In the genomic region with DNA sequence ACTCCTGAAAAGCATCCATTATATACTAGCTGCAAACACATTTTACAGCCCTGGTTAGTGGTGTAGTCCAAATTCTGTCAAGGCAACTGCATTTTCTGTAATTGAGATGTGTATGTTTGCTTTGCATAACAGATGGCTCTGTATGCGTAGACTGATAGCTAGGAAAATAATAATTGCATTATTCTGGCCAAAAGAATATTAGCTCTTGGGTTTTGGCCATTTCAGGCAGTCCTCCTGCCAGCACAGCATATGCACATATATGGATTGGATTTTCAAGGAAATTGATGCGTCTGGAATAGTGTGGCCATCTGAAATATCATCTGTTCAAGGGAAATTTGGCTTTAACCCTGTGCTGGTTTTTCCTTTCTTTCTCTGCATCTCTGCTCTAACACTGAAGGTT, we compare ENCODE assay signal across 18 mouse cellular contexts.
DNase-seq lines count a peak whose midpoint lies in the region; ATAC-seq lines count a peak whose summit lies in the region.
"Had no signal": no experiment of that assay in that cellular context is flagged by ENCODE, and none has a peak within 500 bp of the region (broad histone marks: within the 10 kb centered on the region; RNA-seq: fewer than 3 reads in every experiment).

No protein-coding gene starts in this region.

- peak; percentile 75 for DNase-seq in embryonic facial prominence, embryonic 14.5 days (ENCODE audit: low spot score)
- no peak for DNase-seq in embryonic facial prominence, embryonic 10.5 days (ENCODE audit: low spot score)
- peak; percentile 25 for DNase-seq in intestine, embryonic 14.5 days (ENCODE audit: low spot score)
- DNase-seq in lung, postnatal 10 days = no peak
- DNase-seq in kidney, postnatal 10 days = no peak
- DNase-seq: adrenal gland, postnatal 36 days; cerebellum, adult 11-12 months; heart, postnatal 36 days; kidney, adult 9 months; lung, postnatal 4 days; midbrain, embryonic 14.5 days; thymus, adult 18-20 months had no signal

- peaks cover 25% of the 10 kb centered on the region for H3K4me1 ChIP-seq in embryonic facial prominence, embryonic 14.5 days (ENCODE audit: control insufficient read depth, insufficient read depth, low read length)
- peaks cover 25% of the 10 kb centered on the region for H3K4me1 ChIP-seq in embryonic facial prominence, embryonic 10.5 days
- H3K4me1 ChIP-seq in intestine, embryonic 14.5 days (replicated peaks; ENCODE audit: control insufficient read depth, insufficient read depth, low read length) = peaks cover 4% of the 10 kb centered on the region; the same call in 1 of the 2 replicates
- H3K4me1 ChIP-seq in intestine, embryonic 16.5 days (ENCODE audit: control insufficient read depth, insufficient read depth, low read length) = no peaks in the 10 kb centered on the region; the same call in 1 of the 2 replicates
- peaks cover 2% of the 10 kb centered on the region; the same call in 1 of the 2 replicates for H3K4me1 ChIP-seq in lung, embryonic 16.5 days (replicated peaks; ENCODE audit: control insufficient read depth, insufficient read depth, low read length)
- H3K4me1 ChIP-seq in liver, embryonic 15.5 days (replicated peaks) = peaks cover 72% of the 10 kb centered on the region

- no peak overlapping the region for H3K4me3 ChIP-seq in embryonic facial prominence, embryonic 14.5 days (ENCODE audit: low read depth, low read length)
- H3K4me3 ChIP-seq in embryonic facial prominence, embryonic 10.5 days = no peak overlapping the region
- no peak overlapping the region for H3K4me3 ChIP-seq in intestine, embryonic 14.5 days (ENCODE audit: low read depth, low read length)
- H3K4me3 ChIP-seq in intestine, embryonic 16.5 days (ENCODE audit: low read length) = no peak overlapping the region
- no peak overlapping the region for H3K4me3 ChIP-seq in lung, embryonic 16.5 days (ENCODE audit: low read length)
- H3K4me3 ChIP-seq in liver, embryonic 15.5 days (replicated peaks) = peak overlapping the region; percentile 31; the same call in 1 of the 2 replicates
- H3K4me3 ChIP-seq: heart, embryonic 12.5 days; limb, embryonic 12.5 days had no signal

- no peaks in the 10 kb centered on the region for H3K27me3 ChIP-seq in embryonic facial prominence, embryonic 14.5 days (replicated peaks; ENCODE audit: control insufficient read depth, insufficient read depth, low read length)
- H3K27me3 ChIP-seq in embryonic facial prominence, embryonic 10.5 days (replicated peaks; ENCODE audit: low read depth, poor library complexity, severe bottlenecking) = no peaks in the 10 kb centered on the region
- H3K27me3 ChIP-seq in intestine, embryonic 14.5 days (replicated peaks; ENCODE audit: control insufficient read depth, insufficient read depth, low read length) = no peaks in the 10 kb centered on the region
- H3K27me3 ChIP-seq in intestine, embryonic 16.5 days (replicated peaks; ENCODE audit: control insufficient read depth, insufficient read depth, low read length) = no peaks in the 10 kb centered on the region
- H3K27me3 ChIP-seq in lung, embryonic 16.5 days (ENCODE audit: control insufficient read depth, insufficient read depth, low read depth, low read length) = no peaks in the 10 kb centered on the region
- H3K27me3 ChIP-seq in liver, embryonic 15.5 days = no peaks in the 10 kb centered on the region
- H3K27me3 ChIP-seq: heart, embryonic 12.5 days had no signal

- no peak overlapping the region for H3K9ac ChIP-seq in embryonic facial prominence, embryonic 14.5 days (ENCODE audit: low read depth, low read length)
- H3K9ac ChIP-seq in intestine, embryonic 14.5 days (ENCODE audit: low read length) = no peak overlapping the region
- no peak overlapping the region for H3K9ac ChIP-seq in intestine, embryonic 16.5 days (ENCODE audit: low read depth, low read length)
- no peak overlapping the region for H3K9ac ChIP-seq in lung, embryonic 16.5 days (ENCODE audit: low read length)
- 0 out of 2 replicates have a peak overlapping the region, but pooled peaks have one; percentile 17 for H3K9ac ChIP-seq in liver, embryonic 15.5 days
- H3K9ac ChIP-seq: heart, embryonic 12.5 days; limb, embryonic 12.5 days had no signal

- ATAC-seq in embryonic facial prominence, embryonic 14.5 days (ENCODE audit: low read depth) = peak; percentile 44; the same call in 1 of the 2 replicates
- no peak for ATAC-seq in intestine, embryonic 14.5 days (replicated peaks; ENCODE audit: low FRiP score, low TSS enrichment, low read depth)
- no peak for ATAC-seq in intestine, embryonic 16.5 days
- peak; percentile 43; the same call in 1 of the 2 replicates for ATAC-seq in lung, embryonic 16.5 days (ENCODE audit: low read depth)
- ATAC-seq in liver, embryonic 15.5 days (ENCODE audit: insufficient read depth) = no peak
- ATAC-seq: activated CD4-positive, CD25-positive, alpha-beta regulatory T cell, adult 4 months had no signal

- H3K4me2 ChIP-seq in embryonic facial prominence, embryonic 14.5 days (ENCODE audit: low read depth, low read length) = no peak overlapping the region
- H3K4me2 ChIP-seq in intestine, embryonic 14.5 days (ENCODE audit: low read length) = no peak overlapping the region
- no peak overlapping the region for H3K4me2 ChIP-seq in intestine, embryonic 16.5 days (ENCODE audit: low read depth, low read length)
- H3K4me2 ChIP-seq in lung, embryonic 16.5 days (ENCODE audit: low read depth, low read length) = no peak overlapping the region
- H3K4me2 ChIP-seq in liver, embryonic 15.5 days = peak overlapping the region; percentile 60
- H3K4me2 ChIP-seq: heart, embryonic 12.5 days; limb, embryonic 12.5 days had no signal

- H3K9me3 ChIP-seq in embryonic facial prominence, embryonic 14.5 days (ENCODE audit: control insufficient read depth, low read length) = no peaks in the 10 kb centered on the region
- H3K9me3 ChIP-seq in embryonic facial prominence, embryonic 10.5 days = no peaks in the 10 kb centered on the region
- no peaks in the 10 kb centered on the region for H3K9me3 ChIP-seq in intestine, embryonic 14.5 days (ENCODE audit: control insufficient read depth, low read length)
- no peaks in the 10 kb centered on the region for H3K9me3 ChIP-seq in intestine, embryonic 16.5 days (ENCODE audit: control insufficient read depth, low read length)
- H3K9me3 ChIP-seq in lung, embryonic 16.5 days (ENCODE audit: control insufficient read depth, low read length) = no peaks in the 10 kb centered on the region
- no peaks in the 10 kb centered on the region for H3K9me3 ChIP-seq in liver, embryonic 15.5 days (replicated peaks)
- H3K9me3 ChIP-seq: heart, embryonic 12.5 days; limb, embryonic 12.5 days had no signal

- H3K36me3 ChIP-seq in embryonic facial prominence, embryonic 14.5 days (ENCODE audit: control insufficient read depth, insufficient read depth, low read length) = no peaks in the 10 kb centered on the region
- H3K36me3 ChIP-seq in embryonic facial prominence, embryonic 10.5 days (replicated peaks) = no peaks in the 10 kb centered on the region
- H3K36me3 ChIP-seq in intestine, embryonic 14.5 days (ENCODE audit: control insufficient read depth, insufficient read depth, low read length) = no peaks in the 10 kb centered on the region
- H3K36me3 ChIP-seq in intestine, embryonic 16.5 days (ENCODE audit: control insufficient read depth, insufficient read depth, low read length) = no peaks in the 10 kb centered on the region
- H3K36me3 ChIP-seq in lung, embryonic 16.5 days (ENCODE audit: control insufficient read depth, insufficient read depth, low read length) = no peaks in the 10 kb centered on the region
- H3K36me3 ChIP-seq in liver, embryonic 15.5 days (replicated peaks) = no peaks in the 10 kb centered on the region
- H3K36me3 ChIP-seq: heart, embryonic 12.5 days; limb, embryonic 12.5 days had no signal

- WGBS in embryonic facial prominence, embryonic 14.5 days = 38% methylated on average over 2 of the region's 2 CpGs
- WGBS in embryonic facial prominence, embryonic 10.5 days = 91% methylated on average over 2 of the region's 2 CpGs
- WGBS in intestine, embryonic 14.5 days = 71% methylated on average over 2 of the region's 2 CpGs
- 55% methylated on average over 2 of the region's 2 CpGs for WGBS in intestine, embryonic 16.5 days
- 57% methylated on average over 2 of the region's 2 CpGs for WGBS in lung, embryonic 16.5 days
- WGBS in liver, embryonic 15.5 days (ENCODE audit: insufficient replicate concordance) = 72% methylated on average over 2 of the region's 2 CpGs

- no peak overlapping the region for H3K27ac ChIP-seq in embryonic facial prominence, embryonic 14.5 days (replicated peaks; ENCODE audit: low read depth, low read length)
- no peak overlapping the region for H3K27ac ChIP-seq in embryonic facial prominence, embryonic 10.5 days (replicated peaks)
- no peak overlapping the region for H3K27ac ChIP-seq in intestine, embryonic 14.5 days (ENCODE audit: low read depth)
- no peak overlapping the region for H3K27ac ChIP-seq in intestine, embryonic 16.5 days (ENCODE audit: low read length)
- no peak overlapping the region for H3K27ac ChIP-seq in lung, embryonic 16.5 days (ENCODE audit: low read length)
- H3K27ac ChIP-seq in liver, embryonic 15.5 days (replicated peaks) = peak overlapping the region; percentile 93
- H3K27ac ChIP-seq: limb, embryonic 12.5 days had no signal

Comparison
In these comparisons a context has a peak if more than half of its experiments do, and no peak if none do; other contexts are left out.
1. DNase-seq: peak in embryonic facial prominence, embryonic 14.5 days (single experiment) and intestine, embryonic 14.5 days (single experiment); none in embryonic facial prominence, embryonic 10.5 days (single experiment), lung, postnatal 10 days (single experiment) and kidney, postnatal 10 days (single experiment).
2. ATAC-seq: peak in embryonic facial prominence, embryonic 14.5 days (single experiment) and lung, embryonic 16.5 days (single experiment); none in intestine, embryonic 14.5 days (single experiment), intestine, embryonic 16.5 days (single experiment) and liver, embryonic 15.5 days (single experiment).